Mouse (Mus musculus) limb, embryonic 13.5 days (tissue): ENCODE data around the gene Otos. TPM values are rescaled to one million over a fixed set of nuclear protein-coding genes. Genes with fewer than 3 reads are reported as not detected.

Source experiments
- ATAC-seq: fragments of 200-750 bp; cut with Nextera tagmentation; 2 replicates; pipeline ENCODE4 v1.8.0; 2017; ENCODE audit warnings: low read depth, moderate number of reproducible peaks, moderate TSS enrichment; ENCODE audit not compliant: low FRiP score
- H3K27ac ChIP-seq: fragments of 300-500 bp; sonication (generic); 2 replicates; pipeline ENCODE4 v1.5.1; 2015; ENCODE audit warnings: inconsistent platforms, mild to moderate bottlenecking, moderate library complexity
- H3K27me3 ChIP-seq: fragments of 300-500 bp; sonication (generic); 2 replicates; pipeline ENCODE4 v1.6.1; 2015; ENCODE audit warnings: mild to moderate bottlenecking, inconsistent platforms
- H3K36me3 ChIP-seq: fragments of 300-500 bp; sonication (generic); 2 replicates; pipeline ENCODE4 v1.6.1; 2015; ENCODE audit warnings: inconsistent platforms, mild to moderate bottlenecking, moderate library complexity
- H3K4me1 ChIP-seq: fragments of 300-500 bp; sonication (generic); 2 replicates; pipeline ENCODE4 v1.6.1; 2015; ENCODE audit warnings: inconsistent platforms
- H3K4me2 ChIP-seq: fragments of 300-500 bp; sonication (generic); replicated peaks from 2 replicates; pipeline ENCODE4 v1.6.1; 2015; ENCODE audit warnings: inconsistent platforms, mild to moderate bottlenecking, moderate library complexity
- H3K4me3 ChIP-seq: fragments of 300-500 bp; sonication (generic); 2 replicates; pipeline ENCODE4 v1.5.1; 2015; ENCODE audit warnings: moderate library complexity, mild to moderate bottlenecking, inconsistent platforms
- H3K9ac ChIP-seq: fragments of 300-500 bp; sonication (generic); 2 replicates; pipeline ENCODE4 v1.6.1; 2015; ENCODE audit warnings: mild to moderate bottlenecking, inconsistent platforms
- H3K9me3 ChIP-seq: fragments of 300-500 bp; sonication (generic); 2 replicates; pipeline ENCODE4 v1.6.1; 2016; ENCODE audit warnings: inconsistent platforms
- WGBS: fragments of 180-500 bp; shearing (Covaris S2); methylation state at CpG from one replicate; pipeline ENCODE4 v1.1.7; 2015; 5-methylcytosine and 5-hydroxymethylcytosine counted together
- polyA plus RNA-seq: library from polyadenylated mRNA; unstranded; fragments of >200 nt; fragmentation: Nextera tagmentation; extraction: Ambion mirVana; gene quantifications from 2 replicates; pipeline ENCODE4 v1.2.1, GENCODE M21; 2015

Otos gene
- polyA plus RNA-seq, 1 experiment from 2014 or later, result not detected

- no peak for ATAC-seq
- 68% methylated on average over 6 of the region's 6 CpGs for WGBS
Measured at GRCm38 (mm10) chr1:92632948-92633347, 15.7 kb downstream of the Otos start.

GRCm38 (mm10) chr1:92632196-92632595 lies 16.4 kb downstream of the Otos start:
- 67% methylated on average over 5 of the region's 5 CpGs for WGBS
- no peak overlapping the region for H3K4me3 ChIP-seq
- no peak overlapping the region for H3K27ac ChIP-seq
- no peaks in the 10 kb centered on the region for H3K27me3 ChIP-seq
- H3K4me2 ChIP-seq, result no peak overlapping the region
- H3K4me1 ChIP-seq, result peaks cover 6% of the 10 kb centered on the region
- no peaks in the 10 kb centered on the region for H3K9me3 ChIP-seq
- ATAC-seq, result no peak
- H3K9ac ChIP-seq, result no peak overlapping the region
- peaks cover 19% of the 10 kb centered on the region for H3K36me3 ChIP-seq

More at GRCm38 (mm10) chr1:92632948-92633347, 15.7 kb downstream of the Otos start:
- Histone ChIP-seq H3K27ac (no peak overlapping the region), H3K4me1 (peaks cover 6% of the 10 kb centered on the region), H3K36me3 (peaks cover 25% of the 10 kb centered on the region), H3K4me2 (no peak overlapping the region), H3K4me3 (no peak overlapping the region), H3K9ac (no peak overlapping the region), H3K27me3 (no peaks in the 10 kb centered on the region), H3K9me3 (no peaks in the 10 kb centered on the region)

DNA sequence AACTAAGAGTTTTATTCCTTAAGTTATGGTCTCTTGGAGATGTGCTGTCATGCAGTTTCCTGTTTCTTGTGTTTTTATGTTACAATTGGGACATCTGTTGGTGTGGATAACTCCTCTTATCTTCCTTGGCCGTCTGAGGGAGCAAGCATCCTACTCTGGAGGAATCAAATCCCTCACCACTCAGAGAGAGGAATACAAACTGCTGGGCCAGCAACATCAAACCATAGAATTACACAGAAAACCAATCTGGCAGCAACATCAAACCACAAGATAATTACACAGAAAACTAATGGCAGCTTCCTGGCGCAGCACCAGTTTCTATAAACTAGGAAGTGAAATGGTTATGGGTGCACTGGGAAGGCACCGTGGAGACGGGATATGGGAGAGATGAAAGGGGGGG lies 20.4 kb downstream of the Otos start:
- H3K27ac ChIP-seq, result no peak overlapping the region
- no peaks in the 10 kb centered on the region for H3K27me3 ChIP-seq
- H3K9ac ChIP-seq, result no peak overlapping the region
- H3K9me3 ChIP-seq, result no peaks in the 10 kb centered on the region
- H3K36me3 ChIP-seq, result no peaks in the 10 kb centered on the region
- 57% methylated on average over 4 of the region's 4 CpGs for WGBS
- H3K4me2 ChIP-seq, result no peak overlapping the region
- no peaks in the 10 kb centered on the region for H3K4me1 ChIP-seq
- no peak overlapping the region for H3K4me3 ChIP-seq
- no peak for ATAC-seq

- Histone ChIP-seq H3K9me3 (no peaks in the 10 kb centered on the region), H3K4me2 (no peak overlapping the region), H3K27me3 (no peaks in the 10 kb centered on the region; the same call in 1 of the 2 replicates), H3K4me1 (no peaks in the 10 kb centered on the region), H3K36me3 (no peaks in the 10 kb centered on the region), H3K4me3 (no peak overlapping the region), H3K27ac (no peak overlapping the region), H3K9ac (no peak overlapping the region)
- WGBS, result 73% methylated on average over 4 of the region's 4 CpGs
- ATAC-seq, result no peak
Measured at GRCm38 (mm10) chr1:92618360-92618759, 30.3 kb downstream of the Otos start.

DNA sequence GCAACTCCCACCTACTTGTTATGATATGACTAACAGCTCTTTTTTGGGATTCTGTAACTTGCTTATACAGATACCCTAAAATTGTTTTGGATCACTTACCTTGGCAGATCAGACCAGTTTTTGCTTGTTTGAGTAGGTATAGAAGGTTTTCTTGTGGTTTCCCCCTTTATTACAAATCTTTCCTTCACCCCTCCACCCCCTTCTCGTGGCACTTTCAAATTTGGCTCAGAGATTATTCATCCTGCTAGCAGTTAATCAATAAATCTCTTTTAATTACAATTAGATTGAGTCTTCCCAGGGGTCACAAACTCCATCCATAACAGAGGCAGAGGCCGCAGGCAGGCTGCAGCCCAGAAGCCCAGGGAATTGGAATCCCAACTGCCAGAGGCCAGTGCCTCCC lies 31.2 kb downstream of the Otos start, which contains the start of gene Olfr12:
TSS of gene Olfr12 (plus strand) at position 301 of the 400 bp plus-strand sequence.
- no peaks in the 10 kb centered on the region; the same call in 1 of the 2 replicates for H3K27me3 ChIP-seq
- no peak within 1 kb of the TSS for H3K27ac ChIP-seq
- no peak within 1 kb of the TSS for H3K9ac ChIP-seq
- H3K4me1 ChIP-seq, result no peaks in the 10 kb centered on the region
- no peak within 1 kb of the TSS for H3K4me3 ChIP-seq
- 51% methylated on average over 2 of the region's 2 CpGs for WGBS
- ATAC-seq, result no peak
- no peak within 1 kb of the TSS for H3K4me2 ChIP-seq
- no peaks in the 10 kb centered on the region for H3K9me3 ChIP-seq
- no peaks in the 10 kb centered on the region for H3K36me3 ChIP-seq

DNA sequence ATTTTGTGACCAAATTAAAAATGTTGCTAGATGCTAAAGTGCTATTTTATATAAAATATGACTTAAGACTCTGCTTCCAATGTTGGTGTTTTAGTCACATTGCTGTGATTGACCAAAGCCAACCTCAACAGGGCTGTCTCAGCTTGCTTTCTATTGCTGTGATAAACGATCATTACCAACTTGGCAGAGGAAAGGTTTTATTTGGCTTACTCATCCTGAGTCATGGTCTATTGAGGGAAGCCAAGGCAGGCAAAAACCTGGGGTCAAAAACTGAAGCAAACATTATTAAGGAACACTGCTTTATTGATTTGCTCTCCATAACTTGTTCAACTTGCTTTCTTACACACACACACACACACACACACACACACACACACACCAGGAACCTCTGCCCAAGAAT lies 32.6 kb downstream of the Otos start:
- ATAC-seq, result no peak
- Histone ChIP-seq H3K27me3 (peaks cover 4% of the 10 kb centered on the region), H3K4me3 (no peak overlapping the region), H3K27ac (no peak overlapping the region), H3K4me1 (no peaks in the 10 kb centered on the region), H3K36me3 (no peaks in the 10 kb centered on the region), H3K9ac (no peak overlapping the region), H3K9me3 (no peaks in the 10 kb centered on the region), H3K4me2 (no peak overlapping the region)
- 79% methylated on average over 1 of the region's 1 CpGs for WGBS

DNA sequence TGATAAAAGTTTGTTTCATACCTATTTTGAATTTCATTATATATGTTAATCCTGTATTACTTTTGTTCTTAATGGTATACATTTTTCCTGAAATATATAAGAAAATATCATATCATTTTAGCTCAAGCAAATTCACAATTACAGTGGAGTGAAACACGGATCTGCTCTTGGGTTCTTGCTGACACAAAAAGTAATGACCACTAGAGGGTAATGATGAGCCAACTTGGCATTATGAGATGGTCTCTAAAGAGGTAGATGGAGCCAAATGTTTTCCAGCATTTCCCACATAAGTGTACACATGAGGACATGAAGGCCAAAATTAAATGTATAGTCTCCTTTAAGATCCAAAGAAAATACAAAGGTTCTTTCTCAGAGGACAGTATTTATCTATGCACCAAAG lies 34.1 kb downstream of the Otos start:
- ATAC-seq, result no peak

GRCm38 (mm10) chr1:92613175-92613574 lies 35.5 kb downstream of the Otos start:
- Histone ChIP-seq H3K27ac (no peak overlapping the region), H3K9ac (no peak overlapping the region), H3K27me3 (peaks cover 4% of the 10 kb centered on the region), H3K4me3 (no peak overlapping the region), H3K9me3 (no peaks in the 10 kb centered on the region), H3K4me2 (no peak overlapping the region), H3K36me3 (no peaks in the 10 kb centered on the region), H3K4me1 (no peaks in the 10 kb centered on the region)
- WGBS, result 47% methylated on average over 4 of the region's 4 CpGs
- no peak for ATAC-seq

More for the DNA sequence above, 34.1 kb downstream of the Otos start:
- H3K27ac ChIP-seq, result no peak overlapping the region
- H3K9me3 ChIP-seq, result no peaks in the 10 kb centered on the region
- WGBS, result 13% methylated on average over 1 of the region's 1 CpGs
- H3K4me2 ChIP-seq, result no peak overlapping the region
- H3K4me1 ChIP-seq, result no peaks in the 10 kb centered on the region
- H3K27me3 ChIP-seq, result peaks cover 4% of the 10 kb centered on the region
- no peak overlapping the region for H3K9ac ChIP-seq
- H3K4me3 ChIP-seq, result no peak overlapping the region
- no peaks in the 10 kb centered on the region for H3K36me3 ChIP-seq

- H3K9ac ChIP-seq, result no peak overlapping the region
- peaks cover 6% of the 10 kb centered on the region for H3K27me3 ChIP-seq
- H3K27ac ChIP-seq, result no peak overlapping the region
- H3K4me1 ChIP-seq, result no peaks in the 10 kb centered on the region
- ATAC-seq, result no peak
- 5% methylated on average over 5 of the region's 5 CpGs for WGBS
- H3K4me2 ChIP-seq, result no peak overlapping the region
- H3K9me3 ChIP-seq, result no peaks in the 10 kb centered on the region
- H3K4me3 ChIP-seq, result no peak overlapping the region
- H3K36me3 ChIP-seq, result no peaks in the 10 kb centered on the region
Measured at GRCm38 (mm10) chr1:92611008-92611407, 37.6 kb downstream of the Otos start.

- WGBS, result 78% methylated on average over 4 of the region's 4 CpGs
- no peak overlapping the region for H3K4me3 ChIP-seq
- no peak overlapping the region for H3K9ac ChIP-seq
- H3K36me3 ChIP-seq, result no peaks in the 10 kb centered on the region
- H3K27me3 ChIP-seq, result peaks cover 6% of the 10 kb centered on the region
- no peak overlapping the region for H3K4me2 ChIP-seq
- ATAC-seq, result no peak
- no peak overlapping the region for H3K27ac ChIP-seq
- no peaks in the 10 kb centered on the region for H3K4me1 ChIP-seq
- H3K9me3 ChIP-seq, result no peaks in the 10 kb centered on the region
Measured at GRCm38 (mm10) chr1:92607711-92608110, 40.9 kb downstream of the Otos start.

GRCm38 (mm10) chr1:92605482-92605881 lies 43.2 kb downstream of the Otos start, which contains the start of gene Olfr1410:
Olfr1410 (plus strand) TSS chr1:92605782.
- Histone ChIP-seq H3K4me3 (no peak within 1 kb of the TSS), H3K27ac (no peak within 1 kb of the TSS), H3K27me3 (peaks cover 2% of the 10 kb centered on the region; the same call in 1 of the 2 replicates), H3K36me3 (no peaks in the 10 kb centered on the region), H3K4me1 (no peaks in the 10 kb centered on the region), H3K9ac (no peak within 1 kb of the TSS), H3K9me3 (no peaks in the 10 kb centered on the region), H3K4me2 (no peak within 1 kb of the TSS)
- ATAC-seq, result no peak
- WGBS, result 100% methylated on average over 1 of the region's 1 CpGs

- H3K4me1 ChIP-seq, result no peaks in the 10 kb centered on the region
- H3K27me3 ChIP-seq, result no peaks in the 10 kb centered on the region
- no peak for ATAC-seq
- H3K4me2 ChIP-seq, result no peak overlapping the region
- H3K9me3 ChIP-seq, result no peaks in the 10 kb centered on the region
- H3K4me3 ChIP-seq, result no peak overlapping the region
- 82% methylated on average over 3 of the region's 3 CpGs for WGBS
- no peaks in the 10 kb centered on the region for H3K36me3 ChIP-seq
- H3K27ac ChIP-seq, result no peak overlapping the region
- H3K9ac ChIP-seq, result no peak overlapping the region
Measured at GRCm38 (mm10) chr1:92596019-92596418, 52.6 kb downstream of the Otos start.
